Mouse (Mus musculus): ENCODE results near the gene Pde3a. TPM values are rescaled to one million over a fixed set of nuclear protein-coding genes. Genes with fewer than 3 reads are reported as not detected.
"Not testable (repeated sequence)": the region's sequence is repeated elsewhere in the genome, so short reads cannot be mapped to it uniquely, and the experiment has no call there.

Pde3a gene
- polyA plus RNA-seq, 1 experiment from 2014 or later: 3.0 TPM

GRCm38 (mm10) chr6:141327134-141327533 is 78.1 kb downstream of the Pde3a start:
- H3K4me1 ChIP-seq (replicated peaks; ENCODE audit: control insufficient read depth, insufficient read depth, low read length); H3K4me3 ChIP-seq (ENCODE audit: low read depth, low read length); H3K27me3 ChIP-seq (ENCODE audit: control insufficient read depth, insufficient read depth, low read length); H3K4me2 ChIP-seq (replicated peaks; ENCODE audit: low read depth, low read length); DNase-seq (ENCODE audit: low spot score); ATAC-seq (ENCODE audit: low FRiP score); H3K9me3 ChIP-seq (ENCODE audit: control insufficient read depth, low read length); H3K27ac ChIP-seq (ENCODE audit: low read depth, low read length); H3K36me3 ChIP-seq (ENCODE audit: control insufficient read depth, insufficient read depth, low read length); H3K9ac ChIP-seq (ENCODE audit: low read depth, low read length): not testable (repeated sequence)
- 98% methylated on average over 2 of the region's 2 CpGs for whole genome bisulfite sequencing

GRCm38 (mm10) chr6:141328071-141328470 is 79.0 kb downstream of the Pde3a start:
- DNase-seq (ENCODE audit: low spot score): no peak
- H3K27ac ChIP-seq (ENCODE audit: low read depth, low read length): no peak overlapping the region
- no peaks in the 10 kb centered on the region for H3K27me3 ChIP-seq (ENCODE audit: control insufficient read depth, insufficient read depth, low read length)
- no peak overlapping the region for H3K4me3 ChIP-seq (ENCODE audit: low read depth, low read length)
- 89% methylated on average over 3 of the region's 3 CpGs for WGBS
- H3K9me3 ChIP-seq (ENCODE audit: control insufficient read depth, low read length): no peaks in the 10 kb centered on the region
- H3K4me2 ChIP-seq (replicated peaks; ENCODE audit: low read depth, low read length): no peak overlapping the region
- H3K36me3 ChIP-seq (ENCODE audit: control insufficient read depth, insufficient read depth, low read length): no peaks in the 10 kb centered on the region
- ATAC-seq (ENCODE audit: low FRiP score): no peak
- no peak overlapping the region for H3K9ac ChIP-seq (ENCODE audit: low read depth, low read length)
- no peaks in the 10 kb centered on the region for H3K4me1 ChIP-seq (replicated peaks; ENCODE audit: control insufficient read depth, insufficient read depth, low read length)

DNA sequence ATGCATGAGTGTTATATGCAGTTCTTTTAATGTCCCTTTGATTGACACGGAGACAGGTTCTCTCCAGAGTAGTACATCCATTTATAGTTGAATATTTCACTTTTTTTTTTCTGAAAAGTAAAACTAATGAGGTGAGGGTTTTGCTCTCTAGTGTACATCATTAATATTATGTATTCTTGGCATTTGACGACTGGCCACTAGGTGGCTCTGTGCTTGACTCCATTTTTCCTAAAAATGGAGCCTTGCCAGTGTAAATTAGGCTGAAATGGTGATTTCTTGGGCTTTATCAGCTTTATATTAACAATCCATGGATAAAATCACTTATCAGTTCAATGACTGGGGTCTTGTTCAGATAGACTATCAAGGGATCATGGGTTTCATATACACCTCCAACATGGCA is 82.4 kb downstream of the Pde3a start:
- Histone ChIP-seq H3K4me1 (replicated peaks; ENCODE audit: control insufficient read depth, insufficient read depth, low read length) (no peaks in the 10 kb centered on the region), H3K27ac (ENCODE audit: low read depth, low read length) (no peak overlapping the region), H3K36me3 (ENCODE audit: control insufficient read depth, insufficient read depth, low read length) (no peaks in the 10 kb centered on the region), H3K4me2 (replicated peaks; ENCODE audit: low read depth, low read length) (no peak overlapping the region), H3K27me3 (ENCODE audit: control insufficient read depth, insufficient read depth, low read length) (no peaks in the 10 kb centered on the region), H3K9ac (ENCODE audit: low read depth, low read length) (no peak overlapping the region), H3K9me3 (ENCODE audit: control insufficient read depth, low read length) (no peaks in the 10 kb centered on the region), H3K4me3 (ENCODE audit: low read depth, low read length) (no peak overlapping the region)
- 41% methylated on average over 2 of the region's 2 CpGs for WGBS
- ATAC-seq (ENCODE audit: low FRiP score): no peak
- DNase-seq (ENCODE audit: low spot score): no peak

GRCm38 (mm10) chr6:141332613-141333165 is 83.6 kb downstream of the Pde3a start:
- H3K27ac ChIP-seq (ENCODE audit: low read depth, low read length): no peak overlapping the region
- no peaks in the 10 kb centered on the region for H3K27me3 ChIP-seq (ENCODE audit: control insufficient read depth, insufficient read depth, low read length)
- no peaks in the 10 kb centered on the region for H3K36me3 ChIP-seq (ENCODE audit: control insufficient read depth, insufficient read depth, low read length)
- no peaks in the 10 kb centered on the region for H3K4me1 ChIP-seq (replicated peaks; ENCODE audit: control insufficient read depth, insufficient read depth, low read length)
- WGBS: 88% methylated on average over 4 of the region's 4 CpGs
- no peak for ATAC-seq (ENCODE audit: low FRiP score)
- no peak overlapping the region for H3K9ac ChIP-seq (ENCODE audit: low read depth, low read length)
- DNase-seq (ENCODE audit: low spot score): no peak
- no peak overlapping the region for H3K4me3 ChIP-seq (ENCODE audit: low read depth, low read length)
- no peak overlapping the region for H3K4me2 ChIP-seq (replicated peaks; ENCODE audit: low read depth, low read length)
- H3K9me3 ChIP-seq (ENCODE audit: control insufficient read depth, low read length): no peaks in the 10 kb centered on the region

GRCm38 (mm10) chr6:141333245-141333644 is 84.2 kb downstream of the Pde3a start:
- no peaks in the 10 kb centered on the region for H3K4me1 ChIP-seq (replicated peaks; ENCODE audit: control insufficient read depth, insufficient read depth, low read length)
- no peaks in the 10 kb centered on the region for H3K9me3 ChIP-seq (ENCODE audit: control insufficient read depth, low read length)
- no peak overlapping the region for H3K9ac ChIP-seq (ENCODE audit: low read depth, low read length)
- no peak overlapping the region for H3K4me3 ChIP-seq (ENCODE audit: low read depth, low read length)
- no peak overlapping the region for H3K27ac ChIP-seq (ENCODE audit: low read depth, low read length)
- no peak overlapping the region for H3K4me2 ChIP-seq (replicated peaks; ENCODE audit: low read depth, low read length)
- WGBS: 53% methylated on average over 3 of the region's 3 CpGs
- no peak for DNase-seq (ENCODE audit: low spot score)
- no peak for ATAC-seq (ENCODE audit: low FRiP score)
- no peaks in the 10 kb centered on the region for H3K27me3 ChIP-seq (ENCODE audit: control insufficient read depth, insufficient read depth, low read length)
- no peaks in the 10 kb centered on the region for H3K36me3 ChIP-seq (ENCODE audit: control insufficient read depth, insufficient read depth, low read length)

- Histone ChIP-seq H3K4me3 (ENCODE audit: low read depth, low read length) (no peak overlapping the region), H3K27ac (ENCODE audit: low read depth, low read length) (no peak overlapping the region), H3K4me2 (replicated peaks; ENCODE audit: low read depth, low read length) (no peak overlapping the region), H3K27me3 (ENCODE audit: control insufficient read depth, insufficient read depth, low read length) (no peaks in the 10 kb centered on the region), H3K9ac (ENCODE audit: low read depth, low read length) (no peak overlapping the region), H3K9me3 (ENCODE audit: control insufficient read depth, low read length) (no peaks in the 10 kb centered on the region), H3K36me3 (ENCODE audit: control insufficient read depth, insufficient read depth, low read length) (no peaks in the 10 kb centered on the region), H3K4me1 (replicated peaks; ENCODE audit: control insufficient read depth, insufficient read depth, low read length) (no peaks in the 10 kb centered on the region)
- WGBS: 83% methylated on average over 1 of the region's 1 CpGs
- no peak for ATAC-seq (ENCODE audit: low FRiP score)
- DNase-seq (ENCODE audit: low spot score): no peak
Measured at GRCm38 (mm10) chr6:141335878-141336277, 86.8 kb downstream of the Pde3a start.

GRCm38 (mm10) chr6:141336438-141336837 is 87.4 kb downstream of the Pde3a start:
- DNase-seq (ENCODE audit: low spot score) (no peak), ATAC-seq (ENCODE audit: low FRiP score) (no peak)
- Histone ChIP-seq H3K9me3 (ENCODE audit: control insufficient read depth, low read length) (no peaks in the 10 kb centered on the region), H3K27me3 (ENCODE audit: control insufficient read depth, insufficient read depth, low read length) (no peaks in the 10 kb centered on the region), H3K27ac (ENCODE audit: low read depth, low read length) (no peak overlapping the region), H3K36me3 (ENCODE audit: control insufficient read depth, insufficient read depth, low read length) (no peaks in the 10 kb centered on the region), H3K9ac (ENCODE audit: low read depth, low read length) (no peak overlapping the region), H3K4me3 (ENCODE audit: low read depth, low read length) (no peak overlapping the region), H3K4me2 (replicated peaks; ENCODE audit: low read depth, low read length) (no peak overlapping the region), H3K4me1 (replicated peaks; ENCODE audit: control insufficient read depth, insufficient read depth, low read length) (no peaks in the 10 kb centered on the region)
- WGBS: 69% methylated on average over 4 of the region's 4 CpGs

- no peak overlapping the region for H3K9ac ChIP-seq (ENCODE audit: low read depth, low read length)
- DNase-seq (ENCODE audit: low spot score) (peak; percentile 23), ATAC-seq (ENCODE audit: low FRiP score) (no peak)
- H3K36me3 ChIP-seq (ENCODE audit: control insufficient read depth, insufficient read depth, low read length): no peaks in the 10 kb centered on the region
- H3K4me1 ChIP-seq (replicated peaks; ENCODE audit: control insufficient read depth, insufficient read depth, low read length): no peaks in the 10 kb centered on the region
- no peak overlapping the region for H3K4me3 ChIP-seq (ENCODE audit: low read depth, low read length)
- H3K27me3 ChIP-seq (ENCODE audit: control insufficient read depth, insufficient read depth, low read length): no peaks in the 10 kb centered on the region
- 53% methylated on average over 8 of the region's 8 CpGs for WGBS
- H3K27ac ChIP-seq (ENCODE audit: low read depth, low read length): no peak overlapping the region
- no peaks in the 10 kb centered on the region for H3K9me3 ChIP-seq (ENCODE audit: control insufficient read depth, low read length)
- no peak overlapping the region for H3K4me2 ChIP-seq (replicated peaks; ENCODE audit: low read depth, low read length)
Measured at GRCm38 (mm10) chr6:141337673-141338072, 88.6 kb downstream of the Pde3a start.

GRCm38 (mm10) chr6:141341385-141341784 is 92.3 kb downstream of the Pde3a start:
- H3K27ac ChIP-seq (ENCODE audit: low read depth, low read length): no peak overlapping the region
- H3K4me1 ChIP-seq (replicated peaks; ENCODE audit: control insufficient read depth, insufficient read depth, low read length): no peaks in the 10 kb centered on the region
- no peaks in the 10 kb centered on the region for H3K36me3 ChIP-seq (ENCODE audit: control insufficient read depth, insufficient read depth, low read length)
- no peak overlapping the region for H3K9ac ChIP-seq (ENCODE audit: low read depth, low read length)
- no peak for DNase-seq (ENCODE audit: low spot score)
- WGBS: 72% methylated on average over 2 of the region's 2 CpGs
- H3K4me2 ChIP-seq (replicated peaks; ENCODE audit: low read depth, low read length): no peak overlapping the region
- H3K27me3 ChIP-seq (ENCODE audit: control insufficient read depth, insufficient read depth, low read length): no peaks in the 10 kb centered on the region
- ATAC-seq (ENCODE audit: low FRiP score): no peak
- no peaks in the 10 kb centered on the region for H3K9me3 ChIP-seq (ENCODE audit: control insufficient read depth, low read length)
- H3K4me3 ChIP-seq (ENCODE audit: low read depth, low read length): no peak overlapping the region
